In genomic region chrX:61482725-61483124, GRCm38 (mm10) we compare ENCODE assay signal across 26 mouse cellular contexts.
DNase-seq lines count a peak whose midpoint lies in the region; ATAC-seq and TF ChIP-seq lines count a peak whose summit lies in the region.
"Had no signal": no experiment of that assay in that cellular context is flagged by ENCODE, and none has a peak within 500 bp of the region (broad histone marks: within the 10 kb centered on the region; RNA-seq: fewer than 3 reads in every experiment).

No protein-coding gene starts in this region.

- TF ChIP-seq CTCF in layer of hippocampus, adult 2 months (conservative IDR thresholded peaks at IDR 0.05) = no peak
- TF ChIP-seq CTCF in liver, postnatal 0 days (IDR thresholded peaks at IDR 0.05; ENCODE audit: low read depth) = no peak

- H3K27me3 ChIP-seq in hindbrain, embryonic 13.5 days = no peaks in the 10 kb centered on the region
- H3K27me3 ChIP-seq in hindbrain, embryonic 10.5 days (ENCODE audit: insufficient read depth, poor library complexity, severe bottlenecking) = no peaks in the 10 kb centered on the region
- H3K27me3 ChIP-seq in liver, postnatal 0 days (ENCODE audit: insufficient read depth, low read length) = no peaks in the 10 kb centered on the region
- H3K27me3 ChIP-seq: embryonic facial prominence, embryonic 13.5 days; limb, embryonic 12.5 days; liver, embryonic 15.5 days; lung, embryonic 15.5 days; midbrain, embryonic 15.5 days had no signal

- no peaks in the 10 kb centered on the region for H3K36me3 ChIP-seq in hindbrain, embryonic 13.5 days
- no peaks in the 10 kb centered on the region for H3K36me3 ChIP-seq in hindbrain, embryonic 10.5 days
- no peaks in the 10 kb centered on the region for H3K36me3 ChIP-seq in liver, postnatal 0 days (replicated peaks; ENCODE audit: insufficient read depth, low read length)
- H3K36me3 ChIP-seq: embryonic facial prominence, embryonic 13.5 days; forebrain, embryonic 10.5 days; limb, embryonic 12.5 days; liver, embryonic 15.5 days; lung, embryonic 15.5 days; midbrain, embryonic 10.5 days; midbrain, embryonic 15.5 days had no signal

- 93% methylated on average over 1 of the region's 1 CpGs for WGBS in hindbrain, embryonic 13.5 days
- 88% methylated on average over 1 of the region's 1 CpGs for WGBS in hindbrain, embryonic 10.5 days
- 57% methylated on average over 1 of the region's 1 CpGs for WGBS in liver, postnatal 0 days (ENCODE audit: insufficient replicate concordance)

- no peak overlapping the region for H3K9ac ChIP-seq in hindbrain, embryonic 13.5 days
- H3K9ac ChIP-seq in liver, postnatal 0 days (replicated peaks) = no peak overlapping the region
- H3K9ac ChIP-seq: embryonic facial prominence, embryonic 13.5 days; limb, embryonic 12.5 days; liver, embryonic 15.5 days; lung, embryonic 15.5 days; midbrain, embryonic 15.5 days had no signal

- peak in 1 of 2 experiments; percentile 0 for DNase-seq in layer of hippocampus, adult 2 months (ENCODE audit: low spot score in 2 of 2)
- no peak for DNase-seq in layer of hippocampus, adult 11-12 months (ENCODE audit: low spot score)
- DNase-seq in cerebellum, adult 11 months = peak; percentile 4
- DNase-seq in cerebellum, adult 9-10 months = peak; percentile 49
- peak; percentile 2 to 20 for DNase-seq in cerebellum, postnatal 36 days
- no peak for DNase-seq in hindbrain, embryonic 10.5 days (ENCODE audit: low spot score)
- DNase-seq in liver, postnatal 0 days = no peak
- DNase-seq: adrenal gland, adult 8-10 months; B cell, adult 2 months; gastrocnemius, adult 2 months; heart, adult 2 months; heart, postnatal 14 days; kidney, adult 9 months; kidney, postnatal 10 days; right cerebral cortex, postnatal 4 days had no signal

- no peaks in the 10 kb centered on the region for H3K4me1 ChIP-seq in hindbrain, embryonic 13.5 days (replicated peaks)
- H3K4me1 ChIP-seq in hindbrain, embryonic 10.5 days (replicated peaks) = no peaks in the 10 kb centered on the region
- H3K4me1 ChIP-seq in liver, postnatal 0 days (ENCODE audit: insufficient read depth) = no peaks in the 10 kb centered on the region
- H3K4me1 ChIP-seq: embryonic facial prominence, embryonic 13.5 days; forebrain, embryonic 10.5 days; limb, embryonic 12.5 days; liver, embryonic 15.5 days; lung, embryonic 15.5 days; midbrain, embryonic 10.5 days; midbrain, embryonic 15.5 days had no signal

- no peak for ATAC-seq in hindbrain, embryonic 13.5 days (ENCODE audit: low FRiP score)
- no peak for ATAC-seq in liver, postnatal 0 days
- ATAC-seq: activated CD4-positive, CD25-positive, alpha-beta regulatory T cell, adult 4 months; hindbrain, postnatal 0 days; intestine, postnatal 0 days; midbrain, embryonic 15.5 days had no signal

- peak overlapping the region; percentile 32; the same call in 1 of the 2 replicates for H3K27ac ChIP-seq in layer of hippocampus, adult 2 months
- no peak overlapping the region for H3K27ac ChIP-seq in hindbrain, embryonic 13.5 days
- H3K27ac ChIP-seq in hindbrain, embryonic 10.5 days = no peak overlapping the region
- H3K27ac ChIP-seq in liver, postnatal 0 days (ENCODE audit: low read depth) = no peak overlapping the region
- H3K27ac ChIP-seq: embryonic facial prominence, embryonic 13.5 days; forebrain, embryonic 10.5 days; gastrocnemius, adult 2 months; heart, adult 2 months; hindbrain, postnatal 0 days; limb, embryonic 12.5 days; liver, embryonic 15.5 days; lung, embryonic 15.5 days; midbrain, embryonic 10.5 days; midbrain, embryonic 15.5 days had no signal

- TF ChIP-seq EP300 in liver, postnatal 0 days (IDR thresholded peaks at IDR 0.05; ENCODE audit: low read depth) = no peak

- no peak overlapping the region for H3K4me2 ChIP-seq in hindbrain, embryonic 13.5 days
- H3K4me2 ChIP-seq in liver, postnatal 0 days (ENCODE audit: low read depth, low read length) = no peak overlapping the region
- H3K4me2 ChIP-seq: embryonic facial prominence, embryonic 13.5 days; limb, embryonic 12.5 days; liver, embryonic 15.5 days; lung, embryonic 15.5 days; midbrain, embryonic 15.5 days had no signal

- H3K9me3 ChIP-seq in hindbrain, embryonic 13.5 days = no peaks in the 10 kb centered on the region
- H3K9me3 ChIP-seq in hindbrain, embryonic 10.5 days = no peaks in the 10 kb centered on the region
- no peaks in the 10 kb centered on the region for H3K9me3 ChIP-seq in liver, postnatal 0 days (ENCODE audit: low read length)
- H3K9me3 ChIP-seq: embryonic facial prominence, embryonic 13.5 days; forebrain, embryonic 10.5 days; limb, embryonic 12.5 days; liver, embryonic 15.5 days; lung, embryonic 15.5 days; midbrain, embryonic 10.5 days; midbrain, embryonic 15.5 days had no signal

- H3K4me3 ChIP-seq in layer of hippocampus, adult 2 months = no peak overlapping the region
- H3K4me3 ChIP-seq in hindbrain, embryonic 13.5 days = no peak overlapping the region
- no peak overlapping the region for H3K4me3 ChIP-seq in hindbrain, embryonic 10.5 days
- H3K4me3 ChIP-seq in liver, postnatal 0 days (ENCODE audit: low read depth, low read length) = no peak overlapping the region
- H3K4me3 ChIP-seq: embryonic facial prominence, embryonic 13.5 days; forebrain, embryonic 10.5 days; gastrocnemius, adult 2 months; heart, adult 2 months; limb, embryonic 12.5 days; liver, embryonic 15.5 days; lung, embryonic 15.5 days; midbrain, embryonic 10.5 days; midbrain, embryonic 15.5 days had no signal

Comparison
In these comparisons a context has a peak if more than half of its experiments do, and no peak if none do; other contexts are left out.
1. DNase-seq: peak in cerebellum, adult 11 months (single experiment), cerebellum, adult 9-10 months (single experiment) and cerebellum, postnatal 36 days (2 of 2); none in layer of hippocampus, adult 11-12 months (single experiment), hindbrain, embryonic 10.5 days (single experiment) and liver, postnatal 0 days (single experiment).